Mouse (Mus musculus): Measurements from ENCODE around the gene Zdhhc17. TPM values are rescaled to one million over a fixed set of nuclear protein-coding genes. Genes with fewer than 3 reads are reported as not detected.

Gene Zdhhc17
- total RNA-seq, 2 experiments from 2014 or later = 18.3 to 18.8 TPM

GRCm38 (mm10) chr10:111005611-111006488 lies 4.1 kb downstream of the Zdhhc17 start:
- no peak for DNase-seq

GRCm38 (mm10) chr10:111004220-111004619 lies 5.7 kb downstream of the Zdhhc17 start:
- DNase-seq = no peak

- no peak for DNase-seq
Observed at GRCm38 (mm10) chr10:110999201-110999600, 10.7 kb downstream of the Zdhhc17 start.

GRCm38 (mm10) chr10:110997180-110997579 lies 12.8 kb downstream of the Zdhhc17 start:
- DNase-seq = peak; percentile 15

- DNase-seq = no peak
Observed at GRCm38 (mm10) chr10:110994761-110995160, 15.2 kb downstream of the Zdhhc17 start.

GRCm38 (mm10) chr10:110993249-110993648 lies 16.7 kb downstream of the Zdhhc17 start:
- DNase-seq = no peak

- DNase-seq = no peak
Observed at GRCm38 (mm10) chr10:110992047-110992431, 17.9 kb downstream of the Zdhhc17 start.

- no peak for DNase-seq
Observed at GRCm38 (mm10) chr10:110991307-110992046, 18.5 kb downstream of the Zdhhc17 start.

GRCm38 (mm10) chr10:110989729-110990128 lies 20.2 kb downstream of the Zdhhc17 start:
- DNase-seq = no peak

- DNase-seq = no peak
Observed at GRCm38 (mm10) chr10:110986682-110987081, 23.3 kb downstream of the Zdhhc17 start.

GRCm38 (mm10) chr10:110982771-110983170 lies 27.2 kb downstream of the Zdhhc17 start:
- no peak for DNase-seq

GRCm38 (mm10) chr10:110980441-110980840 lies 29.5 kb downstream of the Zdhhc17 start:
- no peak for DNase-seq

- DNase-seq = no peak
Observed at GRCm38 (mm10) chr10:110979431-110979830, 30.5 kb downstream of the Zdhhc17 start.

- DNase-seq = no peak
Observed at GRCm38 (mm10) chr10:110977379-110977778, 32.6 kb downstream of the Zdhhc17 start.

GRCm38 (mm10) chr10:110976046-110976445 lies 33.9 kb downstream of the Zdhhc17 start:
- no peak for DNase-seq

- DNase-seq = no peak
Observed at GRCm38 (mm10) chr10:110974885-110975284, 35.1 kb downstream of the Zdhhc17 start.

GRCm38 (mm10) chr10:110974463-110974862 lies 35.5 kb downstream of the Zdhhc17 start:
- no peak for DNase-seq

GRCm38 (mm10) chr10:110971998-110972397 lies 37.9 kb downstream of the Zdhhc17 start:
- no peak for DNase-seq

- no peak for DNase-seq
Observed at GRCm38 (mm10) chr10:110971483-110971882, 38.5 kb downstream of the Zdhhc17 start.

GRCm38 (mm10) chr10:110971044-110971443 lies 38.9 kb downstream of the Zdhhc17 start:
- DNase-seq = no peak

GRCm38 (mm10) chr10:110962172-110962571 lies 47.8 kb downstream of the Zdhhc17 start:
- DNase-seq = no peak

GRCm38 (mm10) chr10:110960841-110961240 lies 49.1 kb downstream of the Zdhhc17 start:
- no peak for DNase-seq

- no peak for DNase-seq
Observed at GRCm38 (mm10) chr10:110959781-110960180, 50.2 kb downstream of the Zdhhc17 start.

All from gastrocnemius, postnatal 25 days (tissue).